Mouse (Mus musculus) kidney, adult 2 months (tissue): ENCODE measurements around the gene Was.

Experiments
- CTCF ChIP-seq: fragments of 200-500 bp; conservative IDR thresholded peaks from 2 replicates; pipeline ENCODE4 v1.5.1; 2011; ENCODE audit warnings: low read depth, mild to moderate bottlenecking, control low read depth, low read length, moderate library complexity, mixed read lengths; ENCODE audit not compliant: insufficient read depth, insufficient read length
- POLR2A ChIP-seq: fragments of 200-500 bp; IDR thresholded peaks from one replicate; pipeline ENCODE4 v1.6.1; 2011; ENCODE audit warnings: low read depth, low read length, control low read depth

GRCm38 (mm10) chrX:8117264-8117663 lies 27.0 kb upstream of the Was start:
- no peak for TF ChIP-seq POLR2A
- no peak for TF ChIP-seq CTCF
